In the genomic region with DNA sequence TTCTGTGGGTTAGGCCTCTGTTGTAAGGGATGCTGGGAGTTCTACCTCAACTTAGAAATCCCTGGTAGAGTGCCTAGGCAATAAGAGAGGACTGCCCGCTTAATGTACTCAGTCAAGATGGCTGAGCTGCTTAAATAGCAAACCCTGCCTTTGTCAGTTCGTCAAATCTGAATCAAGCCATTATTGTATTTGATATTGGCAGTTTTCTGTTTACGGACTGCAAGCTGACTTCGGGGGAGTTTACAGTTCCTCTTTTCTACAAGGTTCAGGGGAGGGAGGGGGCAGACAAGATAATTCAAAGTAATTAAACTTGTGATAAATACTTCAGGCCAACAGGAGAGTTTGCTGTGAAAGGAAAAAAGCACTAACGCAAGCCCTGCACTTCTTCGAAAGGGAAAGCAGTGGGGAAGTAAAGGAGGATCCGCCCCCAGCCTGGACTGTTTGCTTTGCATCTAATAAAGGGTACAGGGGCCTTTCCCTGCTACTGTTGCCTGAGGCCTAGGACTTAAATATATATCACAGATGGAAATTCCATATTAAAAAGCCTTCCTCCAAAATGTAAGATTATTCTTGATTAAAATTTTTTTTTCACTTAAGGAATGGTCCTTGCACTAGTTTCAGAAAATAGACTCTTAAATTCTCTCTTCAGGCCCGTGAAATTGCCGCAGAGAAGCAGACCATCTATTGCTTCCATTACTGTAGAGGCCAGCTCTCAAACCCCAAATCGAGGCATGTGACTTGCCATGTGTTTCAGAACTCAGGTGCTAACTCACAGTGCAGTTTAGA, we compare ENCODE assay signal across 8 mouse cellular contexts. TPM values are rescaled to one million over a fixed set of nuclear protein-coding genes. Genes with fewer than 3 reads are reported as not detected.
DNase-seq lines count a peak whose midpoint lies in the region; ATAC-seq and TF ChIP-seq lines count a peak whose summit lies in the region.

No protein-coding gene starts in this region.

- peaks cover 17% of the 10 kb centered on the region for H3K4me1 ChIP-seq in heart, embryonic 13.5 days
- no peaks in the 10 kb centered on the region; the same call in 1 of the 2 replicates for H3K4me1 ChIP-seq in heart, adult 2 months (ENCODE audit: control insufficient read depth, insufficient read depth, low read length)
- 0 out of 2 replicates have a peak, but pooled peaks cover 8% of the 10 kb centered on the region for H3K4me1 ChIP-seq in forebrain, postnatal 0 days (ENCODE audit: insufficient read depth)

- no peak for TF ChIP-seq POLR2A in heart, adult 2 months (IDR thresholded peaks at IDR 0.05; ENCODE audit: insufficient read depth, low read depth, low read length)

- H3K27ac ChIP-seq in heart, embryonic 13.5 days (replicated peaks), result no peak overlapping the region; the same call in 1 of the 2 replicates
- H3K27ac ChIP-seq in heart, adult 2 months, result no peak overlapping the region
- H3K27ac ChIP-seq in forebrain, postnatal 0 days (ENCODE audit: low read depth, low read length), result no peak overlapping the region

- no peaks in the 10 kb centered on the region for H3K36me3 ChIP-seq in heart, embryonic 13.5 days
- H3K36me3 ChIP-seq in heart, adult 2 months (ENCODE audit: control insufficient read depth, insufficient read depth, low read length), result no peaks in the 10 kb centered on the region
- H3K36me3 ChIP-seq in forebrain, postnatal 0 days (ENCODE audit: insufficient read depth), result no peaks in the 10 kb centered on the region

- H3K9me3 ChIP-seq in heart, embryonic 13.5 days, result no peaks in the 10 kb centered on the region
- H3K9me3 ChIP-seq in forebrain, postnatal 0 days (ENCODE audit: low read length), result no peaks in the 10 kb centered on the region

- peak overlapping the region; percentile 93 for H3K4me2 ChIP-seq in heart, embryonic 13.5 days
- H3K4me2 ChIP-seq in forebrain, postnatal 0 days (ENCODE audit: low read depth), result peak overlapping the region; percentile 98

- 51% methylated on average over 10 of the region's 10 CpGs for WGBS in heart, embryonic 13.5 days
- 79% methylated on average over 10 of the region's 10 CpGs for WGBS in heart, adult 2 months
- 32% methylated on average over 10 of the region's 10 CpGs for WGBS in forebrain, postnatal 0 days

- intact Hi-C loops in heart, adult 2 months (cut with DNase I), result loop anchor here (10.0 kb wide), 1 partner anchor 378 kb away; a partner anchor contains a TSS

- no peak for TF ChIP-seq CTCF in heart, adult 2 months (IDR thresholded peaks at IDR 0.05)
- TF ChIP-seq CTCF in forebrain, postnatal 0 days (IDR thresholded peaks at IDR 0.05; ENCODE audit: low read depth), result no peak

- H3K27me3 ChIP-seq in heart, embryonic 13.5 days (replicated peaks), result no peaks in the 10 kb centered on the region
- H3K27me3 ChIP-seq in heart, adult 2 months (ENCODE audit: control insufficient read depth, insufficient read depth, low read length), result no peaks in the 10 kb centered on the region
- H3K27me3 ChIP-seq in forebrain, postnatal 0 days (ENCODE audit: insufficient read depth, low read length), result no peaks in the 10 kb centered on the region

- H3K9ac ChIP-seq in heart, embryonic 13.5 days, result peak overlapping the region; percentile 94
- H3K9ac ChIP-seq in heart, adult 2 months (ENCODE audit: low read depth, low read length), result no peak overlapping the region
- H3K9ac ChIP-seq in forebrain, postnatal 0 days, result 0 out of 2 replicates have a peak overlapping the region, but pooled peaks have one; percentile 77

- no peak for DNase-seq in heart, adult 2 months
- DNase-seq in MEL-GATA-1-ER (ENCODE audit: extremely low read depth, low read depth), result peak; percentile 62
- no peak for DNase-seq in forebrain, postnatal 0 days
- DNase-seq in lung, postnatal 25 days (ENCODE audit: low spot score), result peak; percentile 1
- DNase-seq in cerebellum, adult 9-11 months, result no peak
- no peak for DNase-seq in frontal cortex, postnatal 36 days (ENCODE audit: low spot score in 2 of 2)

- no peaks in the 10 kb centered on the region for H3K79me2 ChIP-seq in heart, adult 2 months (replicated peaks; ENCODE audit: control insufficient read depth, insufficient read depth, low read length)

- peak overlapping the region; percentile 88 for H3K4me3 ChIP-seq in heart, embryonic 13.5 days
- no peak overlapping the region for H3K4me3 ChIP-seq in heart, adult 2 months
- H3K4me3 ChIP-seq in forebrain, postnatal 0 days (ENCODE audit: low read depth, low read length), result peak overlapping the region; percentile 85

- no peak for TF ChIP-seq EP300 in heart, adult 2 months (IDR thresholded peaks at IDR 0.05; ENCODE audit: insufficient read depth, low read depth, low read length)

- no peak for ATAC-seq in heart, embryonic 13.5 days (ENCODE audit: extremely low read depth, insufficient number of reproducible peaks, low FRiP score, low TSS enrichment)
- no peak for ATAC-seq in forebrain, postnatal 0 days
- ATAC-seq in erythroid progenitor cell, adult 5-6 weeks (replicated peaks; ENCODE audit: low FRiP score, poor library complexity, severe bottlenecking), result no peak

RNA-seq across cellular contexts. Expression of a gene that starts 1.0 kb away (rescaled TPM):
- polyA plus RNA-seq in heart, embryonic 13.5 days (2015; fragmentation: Nextera tagmentation; extraction: Ambion mirVana), result 8.6 and 8.9 TPM in 2 replicates
- 1 to 10 TPM; 7.3 to 8.6 TPM for total RNA-seq in heart, adult 2 months (2021)
- polyA plus RNA-seq in heart, adult 2 months (2012; rRNA removed), result 1.9 and 3.5 TPM in 2 replicates
- total RNA-seq in forebrain, postnatal 0 days (2014; rRNA removed), result 54.2 and 56.5 TPM in 2 replicates
- 15.0 and 19.2 TPM in 2 replicates for polyA plus RNA-seq in forebrain, postnatal 0 days (2015; fragmentation: Nextera tagmentation; extraction: Ambion mirVana)
- total RNA-seq in erythroid progenitor cell, adult 5-6 weeks (2015; ENCODE audit: low replicate concordance), result 2.1 and 6.8 TPM in 2 replicates
- 2.1 and 2.9 TPM in 2 replicates for total RNA-seq in erythroid progenitor cell, adult 5-6 weeks (2017; ENCODE audit: low replicate concordance)

Comparison
In these comparisons a context has a peak if more than half of its experiments do, and no peak if none do; other contexts are left out.
1. DNase-seq: peak in MEL-GATA-1-ER (single experiment) and lung, postnatal 25 days (single experiment); none in heart, adult 2 months (0 of 2), forebrain, postnatal 0 days (single experiment), cerebellum, adult 9-11 months (single experiment) and frontal cortex, postnatal 36 days (0 of 2).